In the genomic region with DNA sequence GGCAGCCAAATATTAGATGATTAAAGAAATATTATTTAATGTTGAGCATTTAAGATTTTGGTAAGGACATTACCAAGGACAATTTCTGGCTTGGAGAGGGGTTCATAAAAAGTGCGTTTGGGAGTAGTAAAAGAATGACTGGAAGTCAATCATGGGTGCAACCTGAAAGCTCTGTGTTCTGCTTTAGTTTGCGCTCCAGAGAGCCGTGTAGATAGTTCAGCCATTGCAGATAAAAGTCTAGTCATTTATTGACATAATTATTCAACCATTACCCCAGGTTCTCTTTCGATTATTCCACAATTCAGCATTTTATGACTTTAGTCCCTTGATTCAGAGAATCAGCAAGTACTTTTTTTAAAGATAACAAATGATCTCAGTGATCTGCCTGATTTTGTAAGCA, we compare ENCODE assay signal across 22 mouse cellular contexts. TPM values are rescaled to one million over a fixed set of nuclear protein-coding genes. Genes with fewer than 3 reads are reported as not detected.
"Had no signal": no experiment of that assay in that cellular context is flagged by ENCODE, and none has a peak within 500 bp of the region (broad histone marks: within the 10 kb centered on the region; RNA-seq: fewer than 3 reads in every experiment).

No protein-coding gene starts in this region.

RNA-seq across cellular contexts. Expression of a gene that starts 31.6 kb away (rescaled TPM):
- polyA plus RNA-seq: heart, adult 2 months; heart, embryonic 10.5 days; heart, embryonic 11.5 days; heart, embryonic 12.5 days; heart, embryonic 13.5 days; heart, embryonic 14.5 days; heart, embryonic 15.5 days; heart, embryonic 16.5 days; heart, postnatal 0 days; hindbrain, embryonic 10.5 days; hindbrain, embryonic 11.5 days; hindbrain, embryonic 12.5 days; hindbrain, embryonic 13.5 days; hindbrain, embryonic 14.5 days; hindbrain, embryonic 15.5 days; hindbrain, embryonic 16.5 days; hindbrain, postnatal 0 days; inflammation-experienced regulatory T-cells, adult 6 months; intestine, embryonic 14.5 days; intestine, embryonic 16.5 days; large intestine, adult 2 months had no signal

RNA-seq across cellular contexts. Expression of a gene that starts 50.8 kb away (rescaled TPM):
- polyA plus RNA-seq: heart, adult 2 months; heart, embryonic 10.5 days; heart, embryonic 11.5 days; heart, embryonic 12.5 days; heart, embryonic 13.5 days; heart, embryonic 14.5 days; heart, embryonic 15.5 days; heart, embryonic 16.5 days; heart, postnatal 0 days; hindbrain, embryonic 10.5 days; hindbrain, embryonic 11.5 days; hindbrain, embryonic 12.5 days; hindbrain, embryonic 13.5 days; hindbrain, embryonic 14.5 days; hindbrain, embryonic 15.5 days; hindbrain, embryonic 16.5 days; hindbrain, postnatal 0 days; inflammation-experienced regulatory T-cells, adult 6 months; kidney, embryonic 14.5 days had no signal
